Mouse (Mus musculus) hindbrain, embryonic 12.5 days (tissue): ENCODE data around the gene Hist1h2ak. TPM values are rescaled to one million over a fixed set of nuclear protein-coding genes. Genes with fewer than 3 reads are reported as not detected.
"Not testable (repeated sequence)": the region's sequence is repeated elsewhere in the genome, so short reads cannot be mapped to it uniquely, and the experiment has no call there.

ENCODE experiments used
- ATAC-seq: fragments of 200-750 bp; cut with Nextera tagmentation; 2 replicates; pipeline ENCODE4 v1.8.0; 2017; ENCODE audit warnings: moderate TSS enrichment; ENCODE audit not compliant: low FRiP score
- H3K27ac ChIP-seq: fragments of 300-500 bp; sonication (generic); 2 replicates; pipeline ENCODE4 v1.5.1; 2016; ENCODE audit warnings: mild to moderate bottlenecking
- H3K27me3 ChIP-seq: fragments of 300-500 bp; sonication (generic); 2 replicates; pipeline ENCODE4 v1.6.1; 2016; ENCODE audit warnings: mild to moderate bottlenecking
- H3K36me3 ChIP-seq: fragments of 300-500 bp; sonication (generic); 2 replicates; pipeline ENCODE4 v1.6.1; 2016; ENCODE audit warnings: mild to moderate bottlenecking
- H3K4me1 ChIP-seq: fragments of 300-500 bp; sonication (generic); 2 replicates; pipeline ENCODE4 v1.6.1; 2016
- H3K4me2 ChIP-seq: fragments of 300-500 bp; sonication (generic); replicated peaks from 2 replicates; pipeline ENCODE4 v1.6.1; 2016; ENCODE audit warnings: mild to moderate bottlenecking
- H3K4me3 ChIP-seq: fragments of 300-500 bp; sonication (generic); 2 replicates; pipeline ENCODE4 v1.5.1; 2016; ENCODE audit warnings: mild to moderate bottlenecking
- H3K9ac ChIP-seq: fragments of 300-500 bp; sonication (generic); 2 replicates; pipeline ENCODE4 v1.6.1; 2016; ENCODE audit warnings: mild to moderate bottlenecking, moderate library complexity
- H3K9me3 ChIP-seq: fragments of 300-500 bp; sonication (generic); replicated peaks from 2 replicates; pipeline ENCODE4 v1.6.1; 2016; ENCODE audit warnings: mild to moderate bottlenecking
- WGBS: fragments of 180-500 bp; shearing (Covaris S2); methylation state at CpG from one replicate; pipeline ENCODE4 v1.1.7; 2016; 5-methylcytosine and 5-hydroxymethylcytosine counted together
- polyA plus RNA-seq: library from polyadenylated mRNA; unstranded; fragments of >200 nt; fragmentation: Nextera tagmentation; extraction: Ambion mirVana; gene quantifications from 2 replicates; pipeline ENCODE4 v1.2.1, GENCODE M21; 2016

The Hist1h2ak gene
- polyA plus RNA-seq, 1 experiment from 2014 or later: 28.3 TPM

GRCm38 (mm10) chr13:21722993-21723836 lies 30.4 kb downstream of the Hist1h2ak start:
- no peak overlapping the region for H3K9ac ChIP-seq
- H3K27me3 ChIP-seq: no peaks in the 10 kb centered on the region

GRCm38 (mm10) chr13:21722373-21722925 lies 31.2 kb downstream of the Hist1h2ak start:
- 2% methylated on average over 11 of the region's 11 CpGs for WGBS
- Histone ChIP-seq H3K36me3 (no peaks in the 10 kb centered on the region), H3K4me3 (peak overlapping the region; percentile 34), H3K9ac (peak overlapping the region; percentile 61), H3K27ac (peak overlapping the region; percentile 88), H3K4me2 (peak overlapping the region; percentile 59), H3K27me3 (no peaks in the 10 kb centered on the region), H3K9me3 (no peaks in the 10 kb centered on the region), H3K4me1 (peaks cover 19% of the 10 kb centered on the region)
- ATAC-seq: peak; percentile 46

More at GRCm38 (mm10) chr13:21722993-21723836, 30.4 kb downstream of the Hist1h2ak start:
- Histone ChIP-seq H3K36me3 (no peaks in the 10 kb centered on the region), H3K4me3 (0 out of 2 replicates have a peak overlapping the region, but pooled peaks have one; percentile 34), H3K4me2 (peak overlapping the region; percentile 59), H3K4me1 (peaks cover 20% of the 10 kb centered on the region), H3K27ac (no peak overlapping the region), H3K9me3 (no peaks in the 10 kb centered on the region)
- no peak for ATAC-seq
- WGBS: 32% methylated on average over 5 of the region's 5 CpGs

GRCm38 (mm10) chr13:21721757-21722372 lies 31.8 kb downstream of the Hist1h2ak start, which contains the start of gene Hist1h2bm:
TSS of gene Hist1h2bm (plus strand) at chr13:21722044.
- Histone ChIP-seq H3K27ac (peak within 1 kb of the TSS; percentile 88), H3K4me1 (peaks cover 21% of the 10 kb centered on the region), H3K4me2 (peak within 1 kb of the TSS; percentile 59), H3K4me3 (peak within 1 kb of the TSS; percentile 34), H3K9ac (peak within 1 kb of the TSS; percentile 61)
- under 1% methylated on average over 37 of the region's 37 CpGs for WGBS
- not testable (repeated sequence) for H3K9me3 ChIP-seq, H3K27me3 ChIP-seq, H3K36me3 ChIP-seq
- ATAC-seq: peak; percentile 97

- not testable (repeated sequence) for H3K36me3 ChIP-seq, H3K27me3 ChIP-seq, H3K9me3 ChIP-seq
- Histone ChIP-seq H3K27ac (peak overlapping the region; percentile 88), H3K4me2 (peak overlapping the region; percentile 59), H3K4me3 (peak overlapping the region; percentile 34), H3K4me1 (peaks cover 23% of the 10 kb centered on the region), H3K9ac (peak overlapping the region; percentile 56; the same call in 1 of the 2 replicates)
- ATAC-seq: peak; percentile 1
- 1% methylated on average over 23 of the region's 44 CpGs for WGBS
These were observed 32.4 kb downstream of the Hist1h2ak start for GRCm38 (mm10) chr13:21721107-21721756.

- WGBS: 60% methylated on average over 4 of the region's 4 CpGs
- H3K9ac ChIP-seq: peak overlapping the region; percentile 66
These were observed 35.1 kb downstream of the Hist1h2ak start for GRCm38 (mm10) chr13:21718381-21719080.

GRCm38 (mm10) chr13:21717397-21718357 lies 36.0 kb downstream of the Hist1h2ak start, which contains the start of gene Hist1h3h:
TSS of gene Hist1h3h (plus strand) at chr13:21717659.
- Histone ChIP-seq H3K4me2 (peak within 1 kb of the TSS; percentile 77), H3K27ac (peak within 1 kb of the TSS; percentile 89), H3K4me1 (peaks cover 30% of the 10 kb centered on the region), H3K4me3 (peak within 1 kb of the TSS; percentile 45), H3K9ac (peak within 1 kb of the TSS; percentile 66)
- H3K36me3 ChIP-seq, H3K27me3 ChIP-seq, H3K9me3 ChIP-seq: not testable (repeated sequence)
- peak; percentile 46 for ATAC-seq
- WGBS: 1% methylated on average over 26 of the region's 56 CpGs

More at GRCm38 (mm10) chr13:21718381-21719080, 35.1 kb downstream of the Hist1h2ak start:
- Histone ChIP-seq H3K9me3 (no peaks in the 10 kb centered on the region), H3K4me3 (peak overlapping the region; percentile 45), H3K36me3 (no peaks in the 10 kb centered on the region), H3K27ac (peak overlapping the region; percentile 84), H3K27me3 (no peaks in the 10 kb centered on the region), H3K4me1 (peaks cover 31% of the 10 kb centered on the region), H3K4me2 (peak overlapping the region; percentile 68)
- no peak for ATAC-seq

GRCm38 (mm10) chr13:21716540-21717391 lies 36.9 kb downstream of the Hist1h2ak start:
- Histone ChIP-seq H3K4me3 (peak overlapping the region; percentile 41), H3K4me1 (peaks cover 26% of the 10 kb centered on the region), H3K9ac (peak overlapping the region; percentile 63), H3K4me2 (peak overlapping the region; percentile 77), H3K27ac (peak overlapping the region; percentile 89)
- H3K9me3 ChIP-seq, H3K27me3 ChIP-seq, H3K36me3 ChIP-seq: not testable (repeated sequence)
- WGBS: 0% methylated on average over 9 of the region's 38 CpGs
- ATAC-seq: peak; percentile 32; the same call in 1 of the 2 replicates

GRCm38 (mm10) chr13:21715864-21716539 lies 37.6 kb downstream of the Hist1h2ak start, which contains the start of the genes Hist1h2bl and Hist1h2ai:
TSS of gene Hist1h2bl (minus strand) at chr13:21716143.
TSS of gene Hist1h2ai (plus strand) at chr13:21716422.
- H3K27me3 ChIP-seq, H3K36me3 ChIP-seq, H3K9me3 ChIP-seq: not testable (repeated sequence)
- 1% methylated on average over 28 of the region's 50 CpGs for WGBS
- H3K4me3 ChIP-seq: peak within 1 kb of the TSS; percentile 41
- H3K27ac ChIP-seq: peak within 1 kb of the TSS; percentile 89
- peak within 1 kb of the TSS; percentile 77 for H3K4me2 ChIP-seq
- peaks cover 24% of the 10 kb centered on the region for H3K4me1 ChIP-seq
- H3K9ac ChIP-seq: peak within 1 kb of the TSS; percentile 63
- peak; percentile 95 for ATAC-seq

- peak overlapping the region; percentile 41 for H3K4me3 ChIP-seq
- 1% methylated on average over 22 of the region's 22 CpGs for WGBS
- H3K9ac ChIP-seq: peak overlapping the region; percentile 62
- no peaks in the 10 kb centered on the region for H3K27me3 ChIP-seq
- H3K4me2 ChIP-seq: peak overlapping the region; percentile 77
- H3K9me3 ChIP-seq: no peaks in the 10 kb centered on the region
- H3K27ac ChIP-seq: peak overlapping the region; percentile 89
- no peak for ATAC-seq
- H3K4me1 ChIP-seq: peaks cover 22% of the 10 kb centered on the region
- H3K36me3 ChIP-seq: no peaks in the 10 kb centered on the region
These were observed 38.3 kb downstream of the Hist1h2ak start for GRCm38 (mm10) chr13:21715131-21715863.
